Mouse (Mus musculus): ENCODE measurements around the gene Gatd1. TPM values are rescaled to one million over a fixed set of nuclear protein-coding genes. Genes with fewer than 3 reads are reported as not detected.
A peak's percentile ranks its signal among the peaks of the same experiment; 100 is the strongest.

Gatd1 gene
- polyA plus RNA-seq, 1 experiment from 2014 or later: 56.4 TPM

- DNase-seq (ENCODE audit: low spot score): no peak
- Histone ChIP-seq H3K36me3 (peaks cover 42% of the 10 kb centered on the region), H3K4me3 (no peak overlapping the region), H3K4me1 (peaks cover 65% of the 10 kb centered on the region), H3K9me3 (replicated peaks) (no peaks in the 10 kb centered on the region), H3K27ac (peak overlapping the region; percentile 11; the same call in 1 of the 2 replicates), H3K27me3 (ENCODE audit: low read depth, poor library complexity, severe bottlenecking) (no peaks in the 10 kb centered on the region)
- WGBS: 96% methylated on average over 9 of the region's 9 CpGs
Observed at GRCm38 (mm10) chr7:141430585-141431240, 16.8 kb upstream of the Gatd1 start.

- H3K36me3 ChIP-seq: peaks cover 42% of the 10 kb centered on the region
- H3K4me3 ChIP-seq: peak overlapping the region; percentile 52
- H3K9me3 ChIP-seq (replicated peaks): no peaks in the 10 kb centered on the region
- H3K27ac ChIP-seq: peak overlapping the region; percentile 11; the same call in 1 of the 2 replicates
- H3K27me3 ChIP-seq (ENCODE audit: low read depth, poor library complexity, severe bottlenecking): no peaks in the 10 kb centered on the region
- peaks cover 58% of the 10 kb centered on the region for H3K4me1 ChIP-seq
- 59% methylated on average over 9 of the region's 9 CpGs for WGBS
- DNase-seq (ENCODE audit: low spot score): peak; percentile 28
Observed at GRCm38 (mm10) chr7:141429840-141430584, 16.1 kb upstream of the Gatd1 start.

GRCm38 (mm10) chr7:141429310-141429709 is 15.4 kb upstream of the Gatd1 start, which contains the start of gene Cend1:
TSS of gene Cend1 (minus strand) at chr7:141429491.
- Histone ChIP-seq H3K36me3 (peaks cover 42% of the 10 kb centered on the region), H3K9me3 (replicated peaks) (no peaks in the 10 kb centered on the region), H3K27me3 (ENCODE audit: low read depth, poor library complexity, severe bottlenecking) (no peaks in the 10 kb centered on the region), H3K27ac (peak within 1 kb of the TSS; percentile 46), H3K4me1 (peaks cover 51% of the 10 kb centered on the region), H3K4me3 (peak within 1 kb of the TSS; percentile 52)
- WGBS: 4% methylated on average over 19 of the region's 19 CpGs
- peak; percentile 77 for DNase-seq (ENCODE audit: low spot score)

GRCm38 (mm10) chr7:141428701-141429100 is 14.8 kb upstream of the Gatd1 start:
- H3K4me1 ChIP-seq: peaks cover 45% of the 10 kb centered on the region
- 44% methylated on average over 5 of the region's 5 CpGs for WGBS
- peaks cover 37% of the 10 kb centered on the region for H3K36me3 ChIP-seq

GRCm38 (mm10) chr7:141426948-141427730 is 13.2 kb upstream of the Gatd1 start:
- Histone ChIP-seq H3K27ac (no peak overlapping the region), H3K9me3 (replicated peaks) (no peaks in the 10 kb centered on the region), H3K4me1 (peaks cover 30% of the 10 kb centered on the region), H3K4me3 (no peak overlapping the region), H3K27me3 (ENCODE audit: low read depth, poor library complexity, severe bottlenecking) (no peaks in the 10 kb centered on the region), H3K36me3 (peaks cover 22% of the 10 kb centered on the region)
- 84% methylated on average over 12 of the region's 12 CpGs for WGBS
- DNase-seq (ENCODE audit: low spot score): no peak

More at GRCm38 (mm10) chr7:141428701-141429100, 14.8 kb upstream of the Gatd1 start:
- peak overlapping the region; percentile 52 for H3K4me3 ChIP-seq
- no peaks in the 10 kb centered on the region for H3K9me3 ChIP-seq (replicated peaks)
- no peak overlapping the region for H3K27ac ChIP-seq
- DNase-seq (ENCODE audit: low spot score): no peak
- H3K27me3 ChIP-seq (ENCODE audit: low read depth, poor library complexity, severe bottlenecking): no peaks in the 10 kb centered on the region

- no peak overlapping the region for H3K4me3 ChIP-seq
- peaks cover 14% of the 10 kb centered on the region for H3K4me1 ChIP-seq
- no peaks in the 10 kb centered on the region for H3K9me3 ChIP-seq (replicated peaks)
- WGBS: 83% methylated on average over 4 of the region's 4 CpGs
- no peak overlapping the region for H3K27ac ChIP-seq
- no peaks in the 10 kb centered on the region for H3K27me3 ChIP-seq (ENCODE audit: low read depth, poor library complexity, severe bottlenecking)
- no peaks in the 10 kb centered on the region for H3K36me3 ChIP-seq
- DNase-seq (ENCODE audit: low spot score): no peak
Observed at GRCm38 (mm10) chr7:141423811-141424210, 9.9 kb upstream of the Gatd1 start.

GRCm38 (mm10) chr7:141420030-141420702 is 6.2 kb upstream of the Gatd1 start:
- Histone ChIP-seq H3K4me3 (no peak overlapping the region), H3K27me3 (ENCODE audit: low read depth, poor library complexity, severe bottlenecking) (no peaks in the 10 kb centered on the region), H3K4me1 (no peaks in the 10 kb centered on the region), H3K36me3 (no peaks in the 10 kb centered on the region), H3K27ac (no peak overlapping the region), H3K9me3 (replicated peaks) (no peaks in the 10 kb centered on the region)
- WGBS: 83% methylated on average over 9 of the region's 9 CpGs
- DNase-seq (ENCODE audit: low spot score): no peak

GRCm38 (mm10) chr7:141418970-141419369 is 5.0 kb upstream of the Gatd1 start:
- Histone ChIP-seq H3K27me3 (ENCODE audit: low read depth, poor library complexity, severe bottlenecking) (no peaks in the 10 kb centered on the region), H3K9me3 (replicated peaks) (no peaks in the 10 kb centered on the region), H3K36me3 (no peaks in the 10 kb centered on the region), H3K4me1 (peaks cover 8% of the 10 kb centered on the region), H3K27ac (no peak overlapping the region), H3K4me3 (no peak overlapping the region)
- no peak for DNase-seq (ENCODE audit: low spot score)
- WGBS: 71% methylated on average over 7 of the region's 7 CpGs

GRCm38 (mm10) chr7:141417731-141418681 is 4.1 kb upstream of the Gatd1 start:
- H3K4me1 ChIP-seq: peaks cover 13% of the 10 kb centered on the region
- H3K27me3 ChIP-seq (ENCODE audit: low read depth, poor library complexity, severe bottlenecking): no peaks in the 10 kb centered on the region
- 73% methylated on average over 8 of the region's 8 CpGs for WGBS
- H3K27ac ChIP-seq: no peak overlapping the region
- DNase-seq (ENCODE audit: low spot score): no peak
- H3K9me3 ChIP-seq (replicated peaks): no peaks in the 10 kb centered on the region
- no peak overlapping the region for H3K4me3 ChIP-seq
- no peaks in the 10 kb centered on the region for H3K36me3 ChIP-seq

- Histone ChIP-seq H3K27me3 (ENCODE audit: low read depth, poor library complexity, severe bottlenecking) (no peaks in the 10 kb centered on the region), H3K4me3 (no peak overlapping the region), H3K4me1 (peaks cover 16% of the 10 kb centered on the region), H3K27ac (no peak overlapping the region), H3K9me3 (replicated peaks) (no peaks in the 10 kb centered on the region), H3K36me3 (peaks cover 5% of the 10 kb centered on the region; the same call in 1 of the 2 replicates)
- WGBS: 86% methylated on average over 6 of the region's 6 CpGs
- DNase-seq (ENCODE audit: low spot score): no peak
Observed at GRCm38 (mm10) chr7:141416144-141416841, 2.4 kb upstream of the Gatd1 start.

- H3K4me3 ChIP-seq: peak overlapping the region; percentile 70
- H3K4me1 ChIP-seq: peaks cover 22% of the 10 kb centered on the region
- H3K9me3 ChIP-seq (replicated peaks): no peaks in the 10 kb centered on the region
- peak; percentile 46 for DNase-seq (ENCODE audit: low spot score)
- H3K36me3 ChIP-seq: peaks cover 35% of the 10 kb centered on the region
- no peaks in the 10 kb centered on the region for H3K27me3 ChIP-seq (ENCODE audit: low read depth, poor library complexity, severe bottlenecking)
- H3K27ac ChIP-seq: peak overlapping the region; percentile 88
- 5% methylated on average over 16 of the region's 16 CpGs for WGBS
Observed at GRCm38 (mm10) chr7:141413331-141413730, 605 bp downstream of the Gatd1 start.

Data from limb, embryonic 10.5 days (tissue).